Mouse (Mus musculus): ENCODE measurements around the gene Pde4d. TPM values are rescaled to one million over a fixed set of nuclear protein-coding genes. Genes with fewer than 3 reads are reported as not detected.

Pde4d gene
- polyA plus RNA-seq, 1 experiment from 2014 or later = 13.6 TPM

GRCm38 (mm10) chr13:109615213-109615784 is 1165.6 kb downstream of the Pde4d start:
- 59% methylated on average over 8 of the region's 8 CpGs for WGBS
- DNase-seq (ENCODE audit: low spot score) (no peak), ATAC-seq (ENCODE audit: low read depth) (no peak)
- Histone ChIP-seq H3K4me1 (ENCODE audit: control insufficient read depth, insufficient read depth, low read length) (peaks cover 4% of the 10 kb centered on the region; the same call in 1 of the 2 replicates), H3K36me3 (ENCODE audit: control insufficient read depth, insufficient read depth, low read length) (no peaks in the 10 kb centered on the region), H3K9me3 (ENCODE audit: control insufficient read depth, low read length) (no peaks in the 10 kb centered on the region), H3K27ac (replicated peaks; ENCODE audit: low read depth, low read length) (no peak overlapping the region), H3K4me2 (ENCODE audit: low read depth, low read length) (no peak overlapping the region), H3K9ac (ENCODE audit: low read depth, low read length) (no peak overlapping the region), H3K27me3 (replicated peaks; ENCODE audit: control insufficient read depth, insufficient read depth, low read length) (no peaks in the 10 kb centered on the region; the same call in 1 of the 2 replicates), H3K4me3 (ENCODE audit: low read depth, low read length) (no peak overlapping the region)

GRCm38 (mm10) chr13:109615785-109616281 is 1166.1 kb downstream of the Pde4d start:
- H3K27me3 ChIP-seq (replicated peaks; ENCODE audit: control insufficient read depth, insufficient read depth, low read length) = no peaks in the 10 kb centered on the region; the same call in 1 of the 2 replicates
- no peak overlapping the region for H3K27ac ChIP-seq (replicated peaks; ENCODE audit: low read depth, low read length)
- 10% methylated on average over 7 of the region's 7 CpGs for WGBS
- no peaks in the 10 kb centered on the region for H3K9me3 ChIP-seq (ENCODE audit: control insufficient read depth, low read length)
- no peak overlapping the region for H3K9ac ChIP-seq (ENCODE audit: low read depth, low read length)
- no peaks in the 10 kb centered on the region for H3K36me3 ChIP-seq (ENCODE audit: control insufficient read depth, insufficient read depth, low read length)
- DNase-seq (ENCODE audit: low spot score) (peak; percentile 83), ATAC-seq (ENCODE audit: low read depth) (0 out of 2 replicates have a peak, but pooled peaks have one; percentile 60)
- H3K4me2 ChIP-seq (ENCODE audit: low read depth, low read length) = peak overlapping the region; percentile 31; the same call in 1 of the 2 replicates
- H3K4me1 ChIP-seq (ENCODE audit: control insufficient read depth, insufficient read depth, low read length) = peaks cover 4% of the 10 kb centered on the region; the same call in 1 of the 2 replicates
- no peak overlapping the region for H3K4me3 ChIP-seq (ENCODE audit: low read depth, low read length)

- Histone ChIP-seq H3K27ac (replicated peaks; ENCODE audit: low read depth, low read length) (no peak overlapping the region), H3K9me3 (ENCODE audit: control insufficient read depth, low read length) (no peaks in the 10 kb centered on the region), H3K9ac (ENCODE audit: low read depth, low read length) (no peak overlapping the region), H3K36me3 (ENCODE audit: control insufficient read depth, insufficient read depth, low read length) (no peaks in the 10 kb centered on the region), H3K4me1 (ENCODE audit: control insufficient read depth, insufficient read depth, low read length) (no peaks in the 10 kb centered on the region), H3K4me3 (ENCODE audit: low read depth, low read length) (no peak overlapping the region), H3K27me3 (replicated peaks; ENCODE audit: control insufficient read depth, insufficient read depth, low read length) (no peaks in the 10 kb centered on the region; the same call in 1 of the 2 replicates), H3K4me2 (ENCODE audit: low read depth, low read length) (no peak overlapping the region)
- WGBS = 64% methylated on average over 2 of the region's 2 CpGs
- DNase-seq (ENCODE audit: low spot score) (no peak), ATAC-seq (ENCODE audit: low read depth) (no peak)
Observed at GRCm38 (mm10) chr13:109619158-109619657, 1169.5 kb downstream of the Pde4d start.

- H3K27ac ChIP-seq (replicated peaks; ENCODE audit: low read depth, low read length) = no peak overlapping the region
- no peaks in the 10 kb centered on the region for H3K9me3 ChIP-seq (ENCODE audit: control insufficient read depth, low read length)
- no peak for DNase-seq (ENCODE audit: low spot score)
- H3K4me2 ChIP-seq (ENCODE audit: low read depth, low read length) = no peak overlapping the region
- no peak overlapping the region for H3K9ac ChIP-seq (ENCODE audit: low read depth, low read length)
- H3K4me3 ChIP-seq (ENCODE audit: low read depth, low read length) = no peak overlapping the region
- 81% methylated on average over 5 of the region's 5 CpGs for WGBS
- H3K36me3 ChIP-seq (ENCODE audit: control insufficient read depth, insufficient read depth, low read length) = no peaks in the 10 kb centered on the region
- no peak for ATAC-seq (ENCODE audit: low read depth)
- no peaks in the 10 kb centered on the region for H3K27me3 ChIP-seq (replicated peaks; ENCODE audit: control insufficient read depth, insufficient read depth, low read length)
- no peaks in the 10 kb centered on the region for H3K4me1 ChIP-seq (ENCODE audit: control insufficient read depth, insufficient read depth, low read length)
Observed at GRCm38 (mm10) chr13:109622207-109622606, 1172.5 kb downstream of the Pde4d start.

GRCm38 (mm10) chr13:109623201-109623600 is 1173.5 kb downstream of the Pde4d start:
- Histone ChIP-seq H3K4me2 (ENCODE audit: low read depth, low read length) (no peak overlapping the region), H3K9me3 (ENCODE audit: control insufficient read depth, low read length) (no peaks in the 10 kb centered on the region), H3K27me3 (replicated peaks; ENCODE audit: control insufficient read depth, insufficient read depth, low read length) (no peaks in the 10 kb centered on the region), H3K36me3 (ENCODE audit: control insufficient read depth, insufficient read depth, low read length) (no peaks in the 10 kb centered on the region), H3K9ac (ENCODE audit: low read depth, low read length) (no peak overlapping the region), H3K4me3 (ENCODE audit: low read depth, low read length) (no peak overlapping the region), H3K27ac (replicated peaks; ENCODE audit: low read depth, low read length) (no peak overlapping the region), H3K4me1 (ENCODE audit: control insufficient read depth, insufficient read depth, low read length) (no peaks in the 10 kb centered on the region)
- DNase-seq (ENCODE audit: low spot score) = no peak
- 76% methylated on average over 2 of the region's 2 CpGs for WGBS
- no peak for ATAC-seq (ENCODE audit: low read depth)

- no peak overlapping the region for H3K4me3 ChIP-seq (ENCODE audit: low read depth, low read length)
Observed at GRCm38 (mm10) chr13:109624772-109625349, 1175.1 kb downstream of the Pde4d start.

GRCm38 (mm10) chr13:109625466-109626129 is 1175.8 kb downstream of the Pde4d start:
- Histone ChIP-seq H3K4me2 (ENCODE audit: low read depth, low read length) (no peak overlapping the region), H3K9ac (ENCODE audit: low read depth, low read length) (no peak overlapping the region), H3K27ac (replicated peaks; ENCODE audit: low read depth, low read length) (no peak overlapping the region), H3K27me3 (replicated peaks; ENCODE audit: control insufficient read depth, insufficient read depth, low read length) (no peaks in the 10 kb centered on the region), H3K4me3 (ENCODE audit: low read depth, low read length) (no peak overlapping the region), H3K4me1 (ENCODE audit: control insufficient read depth, insufficient read depth, low read length) (no peaks in the 10 kb centered on the region), H3K9me3 (ENCODE audit: control insufficient read depth, low read length) (no peaks in the 10 kb centered on the region), H3K36me3 (ENCODE audit: control insufficient read depth, insufficient read depth, low read length) (no peaks in the 10 kb centered on the region)
- 83% methylated on average over 18 of the region's 18 CpGs for WGBS
- no peak for ATAC-seq (ENCODE audit: low read depth)
- DNase-seq (ENCODE audit: low spot score) = no peak

More at GRCm38 (mm10) chr13:109624772-109625349, 1175.1 kb downstream of the Pde4d start:
- no peaks in the 10 kb centered on the region for H3K36me3 ChIP-seq (ENCODE audit: control insufficient read depth, insufficient read depth, low read length)
- no peak overlapping the region for H3K9ac ChIP-seq (ENCODE audit: low read depth, low read length)
- H3K4me1 ChIP-seq (ENCODE audit: control insufficient read depth, insufficient read depth, low read length) = no peaks in the 10 kb centered on the region
- 87% methylated on average over 11 of the region's 11 CpGs for WGBS
- no peak overlapping the region for H3K27ac ChIP-seq (replicated peaks; ENCODE audit: low read depth, low read length)
- ATAC-seq (ENCODE audit: low read depth) (no peak), DNase-seq (ENCODE audit: low spot score) (no peak)
- H3K9me3 ChIP-seq (ENCODE audit: control insufficient read depth, low read length) = no peaks in the 10 kb centered on the region
- H3K4me2 ChIP-seq (ENCODE audit: low read depth, low read length) = no peak overlapping the region
- H3K27me3 ChIP-seq (replicated peaks; ENCODE audit: control insufficient read depth, insufficient read depth, low read length) = no peaks in the 10 kb centered on the region

- no peaks in the 10 kb centered on the region for H3K27me3 ChIP-seq (replicated peaks; ENCODE audit: control insufficient read depth, insufficient read depth, low read length)
- H3K9me3 ChIP-seq (ENCODE audit: control insufficient read depth, low read length) = no peaks in the 10 kb centered on the region
- no peak overlapping the region for H3K27ac ChIP-seq (replicated peaks; ENCODE audit: low read depth, low read length)
- WGBS = 74% methylated on average over 2 of the region's 2 CpGs
- H3K9ac ChIP-seq (ENCODE audit: low read depth, low read length) = no peak overlapping the region
- H3K4me3 ChIP-seq (ENCODE audit: low read depth, low read length) = no peak overlapping the region
- DNase-seq (ENCODE audit: low spot score) = no peak
- no peaks in the 10 kb centered on the region for H3K36me3 ChIP-seq (ENCODE audit: control insufficient read depth, insufficient read depth, low read length)
- peaks cover 2% of the 10 kb centered on the region; the same call in 1 of the 2 replicates for H3K4me1 ChIP-seq (ENCODE audit: control insufficient read depth, insufficient read depth, low read length)
- H3K4me2 ChIP-seq (ENCODE audit: low read depth, low read length) = no peak overlapping the region
- ATAC-seq (ENCODE audit: low read depth) = no peak
Observed at GRCm38 (mm10) chr13:109627265-109627664, 1177.5 kb downstream of the Pde4d start.

Measured in embryonic facial prominence, embryonic 14.5 days (tissue).